Mouse (Mus musculus): ENCODE data around the gene Fam222a. TPM values are rescaled to one million over a fixed set of nuclear protein-coding genes. Genes with fewer than 3 reads are reported as not detected.

Gene Fam222a
- polyA plus RNA-seq, 1 experiment from 2014 or later: 1.5 TPM

GRCm38 (mm10) chr5:114545076-114545475 is 22.7 kb upstream of the Fam222a start:
- no peak overlapping the region for H3K4me2 ChIP-seq (replicated peaks)
- H3K4me1 ChIP-seq: peaks cover 10% of the 10 kb centered on the region
- H3K9ac ChIP-seq: no peak overlapping the region
- no peak overlapping the region for H3K27ac ChIP-seq (replicated peaks)
- no peak overlapping the region for H3K4me3 ChIP-seq (replicated peaks)
- H3K27me3 ChIP-seq: no peaks in the 10 kb centered on the region
- no peaks in the 10 kb centered on the region for H3K36me3 ChIP-seq
- ATAC-seq (ENCODE audit: insufficient number of reproducible peaks, low FRiP score, low TSS enrichment, low read depth): no peak; the same call in 1 of the 2 replicates
- no peaks in the 10 kb centered on the region for H3K9me3 ChIP-seq (replicated peaks)
- WGBS: 35% methylated on average over 9 of the region's 9 CpGs

GRCm38 (mm10) chr5:114548976-114549375 is 18.8 kb upstream of the Fam222a start:
- Histone ChIP-seq H3K9me3 (replicated peaks) (no peaks in the 10 kb centered on the region), H3K27ac (replicated peaks) (no peak overlapping the region), H3K4me2 (replicated peaks) (no peak overlapping the region), H3K4me3 (replicated peaks) (no peak overlapping the region), H3K4me1 (peaks cover 19% of the 10 kb centered on the region; the same call in 1 of the 2 replicates), H3K27me3 (no peaks in the 10 kb centered on the region), H3K9ac (no peak overlapping the region), H3K36me3 (no peaks in the 10 kb centered on the region)
- no peak for ATAC-seq (ENCODE audit: insufficient number of reproducible peaks, low FRiP score, low TSS enrichment, low read depth)
- 93% methylated on average over 10 of the region's 10 CpGs for WGBS

DNA sequence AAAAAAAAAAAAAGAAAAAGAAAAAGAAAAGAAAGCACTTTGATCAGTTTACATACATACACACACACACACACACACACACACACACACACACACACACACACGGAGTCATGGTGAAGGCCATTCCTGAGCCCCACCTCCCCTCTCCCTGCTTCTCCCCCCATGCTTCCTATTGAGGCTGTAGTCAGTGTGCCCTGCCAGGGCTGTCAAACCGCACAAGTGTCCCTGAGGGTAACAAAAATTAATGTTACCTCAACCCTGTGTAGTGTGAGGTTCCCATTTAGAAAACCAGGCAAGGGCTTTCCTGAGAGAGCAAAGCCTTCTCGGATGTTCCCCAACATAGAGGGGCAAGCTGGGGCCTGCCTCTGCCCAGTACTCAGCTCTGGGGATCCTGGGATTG is 18.0 kb upstream of the Fam222a start:
- no peak overlapping the region for H3K4me3 ChIP-seq (replicated peaks)
- H3K36me3 ChIP-seq: no peaks in the 10 kb centered on the region
- no peak overlapping the region for H3K4me2 ChIP-seq (replicated peaks)
- no peak overlapping the region for H3K9ac ChIP-seq
- peaks cover 19% of the 10 kb centered on the region; the same call in 1 of the 2 replicates for H3K4me1 ChIP-seq
- ATAC-seq (ENCODE audit: insufficient number of reproducible peaks, low FRiP score, low TSS enrichment, low read depth): no peak
- no peaks in the 10 kb centered on the region for H3K27me3 ChIP-seq
- H3K9me3 ChIP-seq (replicated peaks): no peaks in the 10 kb centered on the region
- WGBS: 56% methylated on average over 3 of the region's 3 CpGs
- no peak overlapping the region for H3K27ac ChIP-seq (replicated peaks)

DNA sequence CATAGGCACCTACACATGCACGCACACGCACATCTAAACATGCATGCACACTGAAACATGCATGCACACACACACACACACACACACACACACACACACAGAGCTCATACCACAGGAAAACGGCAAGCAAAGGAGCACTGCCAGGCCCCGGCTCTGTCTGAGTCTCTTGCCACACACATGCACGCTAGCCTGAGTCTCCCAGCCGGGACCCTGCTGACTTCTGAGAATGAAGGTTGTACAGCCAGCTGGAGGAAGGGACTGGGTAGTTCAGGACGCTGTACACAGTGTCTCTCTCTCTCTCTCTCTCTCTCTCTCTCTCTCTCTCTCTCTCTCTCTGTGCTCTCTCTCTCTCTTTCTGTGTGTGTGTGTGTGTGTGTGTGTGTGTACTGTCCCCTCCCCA is 17.4 kb upstream of the Fam222a start:
- 0 out of 2 replicates have a peak, but pooled peaks cover 3% of the 10 kb centered on the region for H3K9me3 ChIP-seq (replicated peaks)
- H3K27ac ChIP-seq (replicated peaks): no peak overlapping the region
- H3K4me2 ChIP-seq (replicated peaks): no peak overlapping the region
- no peaks in the 10 kb centered on the region for H3K27me3 ChIP-seq
- no peaks in the 10 kb centered on the region for H3K36me3 ChIP-seq
- ATAC-seq (ENCODE audit: insufficient number of reproducible peaks, low FRiP score, low TSS enrichment, low read depth): no peak
- H3K9ac ChIP-seq: no peak overlapping the region
- H3K4me3 ChIP-seq (replicated peaks): no peak overlapping the region
- 37% methylated on average over 7 of the region's 7 CpGs for WGBS
- peaks cover 15% of the 10 kb centered on the region; the same call in 1 of the 2 replicates for H3K4me1 ChIP-seq

GRCm38 (mm10) chr5:114550886-114551492 is 16.8 kb upstream of the Fam222a start:
- H3K27me3 ChIP-seq: no peaks in the 10 kb centered on the region
- no peak for ATAC-seq (ENCODE audit: insufficient number of reproducible peaks, low FRiP score, low TSS enrichment, low read depth)
- no peak overlapping the region for H3K4me2 ChIP-seq (replicated peaks)
- H3K27ac ChIP-seq (replicated peaks): no peak overlapping the region
- H3K36me3 ChIP-seq: no peaks in the 10 kb centered on the region
- no peak overlapping the region for H3K4me3 ChIP-seq (replicated peaks)
- H3K4me1 ChIP-seq: peaks cover 15% of the 10 kb centered on the region; the same call in 1 of the 2 replicates
- no peak overlapping the region for H3K9ac ChIP-seq
- WGBS: 17% methylated on average over 6 of the region's 6 CpGs
- 0 out of 2 replicates have a peak, but pooled peaks cover 3% of the 10 kb centered on the region for H3K9me3 ChIP-seq (replicated peaks)

GRCm38 (mm10) chr5:114552507-114553208 is 15.2 kb upstream of the Fam222a start:
- no peak overlapping the region for H3K4me3 ChIP-seq (replicated peaks)
- H3K9me3 ChIP-seq (replicated peaks): 0 out of 2 replicates have a peak, but pooled peaks cover 3% of the 10 kb centered on the region
- no peaks in the 10 kb centered on the region for H3K36me3 ChIP-seq
- no peaks in the 10 kb centered on the region for H3K27me3 ChIP-seq
- no peak overlapping the region for H3K27ac ChIP-seq (replicated peaks)
- H3K4me1 ChIP-seq: peaks cover 15% of the 10 kb centered on the region; the same call in 1 of the 2 replicates
- 63% methylated on average over 13 of the region's 13 CpGs for whole genome bisulfite sequencing
- no peak overlapping the region for H3K9ac ChIP-seq
- ATAC-seq (ENCODE audit: insufficient number of reproducible peaks, low FRiP score, low TSS enrichment, low read depth): no peak
- H3K4me2 ChIP-seq (replicated peaks): no peak overlapping the region

- Histone ChIP-seq H3K4me2 (replicated peaks) (no peak overlapping the region), H3K4me1 (peaks cover 23% of the 10 kb centered on the region), H3K36me3 (no peaks in the 10 kb centered on the region), H3K27ac (replicated peaks) (no peak overlapping the region), H3K9me3 (replicated peaks) (0 out of 2 replicates have a peak, but pooled peaks cover 3% of the 10 kb centered on the region), H3K27me3 (no peaks in the 10 kb centered on the region), H3K9ac (no peak overlapping the region), H3K4me3 (replicated peaks) (no peak overlapping the region)
- 38% methylated on average over 8 of the region's 8 CpGs for WGBS
- ATAC-seq (ENCODE audit: insufficient number of reproducible peaks, low FRiP score, low TSS enrichment, low read depth): no peak
These were observed 14.1 kb upstream of the Fam222a start for GRCm38 (mm10) chr5:114553706-114554105.

GRCm38 (mm10) chr5:114555424-114555823 is 12.4 kb upstream of the Fam222a start:
- H3K27ac ChIP-seq (replicated peaks): no peak overlapping the region
- H3K4me2 ChIP-seq (replicated peaks): no peak overlapping the region
- 98% methylated on average over 2 of the region's 2 CpGs for WGBS
- no peak for ATAC-seq (ENCODE audit: insufficient number of reproducible peaks, low FRiP score, low TSS enrichment, low read depth)
- no peak overlapping the region for H3K4me3 ChIP-seq (replicated peaks)
- no peak overlapping the region for H3K9ac ChIP-seq
- peaks cover 21% of the 10 kb centered on the region for H3K4me1 ChIP-seq
- no peaks in the 10 kb centered on the region for H3K27me3 ChIP-seq
- 0 out of 2 replicates have a peak, but pooled peaks cover 3% of the 10 kb centered on the region for H3K9me3 ChIP-seq (replicated peaks)
- no peaks in the 10 kb centered on the region for H3K36me3 ChIP-seq

DNA sequence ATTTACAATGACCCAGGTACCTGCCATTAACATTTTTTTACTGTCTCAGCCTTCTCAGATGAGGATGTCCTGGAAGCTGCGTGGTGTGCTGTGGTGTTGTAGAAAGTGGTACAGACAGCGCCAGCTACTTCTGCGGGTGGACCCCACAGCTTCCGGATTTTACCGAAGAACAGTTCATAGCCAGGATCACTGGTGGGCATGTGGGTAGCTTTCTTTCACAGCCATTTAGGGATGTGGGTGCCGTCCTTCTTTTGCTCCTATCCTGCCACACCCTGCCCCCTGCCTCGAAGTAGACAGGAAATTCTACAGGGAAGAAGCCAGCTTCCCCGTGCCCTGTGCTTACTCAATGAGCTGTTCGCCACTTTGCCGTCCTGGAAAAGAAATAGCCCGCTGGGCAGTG is 11.7 kb upstream of the Fam222a start:
- H3K4me1 ChIP-seq: peaks cover 15% of the 10 kb centered on the region
- no peak overlapping the region for H3K27ac ChIP-seq (replicated peaks)
- no peak overlapping the region for H3K9ac ChIP-seq
- ATAC-seq (ENCODE audit: insufficient number of reproducible peaks, low FRiP score, low TSS enrichment, low read depth): no peak
- no peak overlapping the region for H3K4me2 ChIP-seq (replicated peaks)
- no peaks in the 10 kb centered on the region for H3K36me3 ChIP-seq
- no peak overlapping the region for H3K4me3 ChIP-seq (replicated peaks)
- 68% methylated on average over 11 of the region's 11 CpGs for WGBS
- H3K27me3 ChIP-seq: no peaks in the 10 kb centered on the region
- 0 out of 2 replicates have a peak, but pooled peaks cover 3% of the 10 kb centered on the region for H3K9me3 ChIP-seq (replicated peaks)

GRCm38 (mm10) chr5:114557765-114558731 is 9.8 kb upstream of the Fam222a start:
- Histone ChIP-seq H3K27me3 (no peaks in the 10 kb centered on the region), H3K9ac (no peak overlapping the region), H3K9me3 (replicated peaks) (0 out of 2 replicates have a peak, but pooled peaks cover 3% of the 10 kb centered on the region), H3K27ac (replicated peaks) (no peak overlapping the region), H3K4me3 (replicated peaks) (no peak overlapping the region), H3K36me3 (no peaks in the 10 kb centered on the region), H3K4me2 (replicated peaks) (no peak overlapping the region), H3K4me1 (peaks cover 12% of the 10 kb centered on the region)
- no peak for ATAC-seq (ENCODE audit: insufficient number of reproducible peaks, low FRiP score, low TSS enrichment, low read depth)
- 45% methylated on average over 20 of the region's 20 CpGs for WGBS

GRCm38 (mm10) chr5:114560533-114560936 is 7.3 kb upstream of the Fam222a start:
- Histone ChIP-seq H3K4me1 (peaks cover 16% of the 10 kb centered on the region), H3K4me3 (replicated peaks) (no peak overlapping the region), H3K27ac (replicated peaks) (no peak overlapping the region), H3K9me3 (replicated peaks) (no peaks in the 10 kb centered on the region), H3K9ac (no peak overlapping the region), H3K27me3 (no peaks in the 10 kb centered on the region), H3K4me2 (replicated peaks) (no peak overlapping the region), H3K36me3 (no peaks in the 10 kb centered on the region)
- WGBS: 13% methylated on average over 9 of the region's 9 CpGs
- ATAC-seq (ENCODE audit: insufficient number of reproducible peaks, low FRiP score, low TSS enrichment, low read depth): no peak
